Mouse (Mus musculus) stomach, embryonic 16.5 days (tissue): ENCODE measurements around the gene Trim72. TPM values are rescaled to one million over a fixed set of nuclear protein-coding genes. Genes with fewer than 3 reads are reported as not detected.

Experiments used
- ATAC-seq: fragments of 200-750 bp; cut with Nextera tagmentation; 2 replicates; pipeline ENCODE4 v1.8.0; 2017; ENCODE audit warnings: moderate number of reproducible peaks, moderate TSS enrichment; ENCODE audit not compliant: insufficient read depth, low FRiP score
- H3K27ac ChIP-seq: fragments of 300-500 bp; sonication (generic); 2 replicates; pipeline ENCODE4 v1.5.1; 2014; ENCODE audit warnings: low read length
- H3K27me3 ChIP-seq: fragments of 300-500 bp; sonication (generic); 2 replicates; pipeline ENCODE4 v1.6.1; 2014; ENCODE audit warnings: low read length, control low read depth, mixed read lengths; ENCODE audit not compliant: control insufficient read depth, insufficient read depth
- H3K36me3 ChIP-seq: fragments of 300-500 bp; sonication (generic); 2 replicates; pipeline ENCODE4 v1.6.1; 2014; ENCODE audit warnings: low read length; ENCODE audit not compliant: control insufficient read depth, insufficient read depth
- H3K4me1 ChIP-seq: fragments of 300-500 bp; sonication (generic); 2 replicates; pipeline ENCODE4 v1.6.1; 2014; ENCODE audit warnings: low read length, control low read depth, mixed read lengths; ENCODE audit not compliant: control insufficient read depth, insufficient read depth
- H3K4me2 ChIP-seq: fragments of 300-500 bp; sonication (generic); 2 replicates; pipeline ENCODE4 v1.6.1; 2014; ENCODE audit warnings: low read depth, low read length, mixed read lengths
- H3K4me3 ChIP-seq: fragments of 300-500 bp; sonication (generic); replicated peaks from 2 replicates; pipeline ENCODE4 v1.5.1; 2014; ENCODE audit warnings: mild to moderate bottlenecking, low read length
- H3K9ac ChIP-seq: fragments of 300-500 bp; sonication (generic); 2 replicates; pipeline ENCODE4 v1.6.1; 2014; ENCODE audit warnings: low read length
- H3K9me3 ChIP-seq: fragments of 300-500 bp; sonication (generic); replicated peaks from 2 replicates; pipeline ENCODE4 v1.6.1; 2016; ENCODE audit warnings: low read length, control low read depth; ENCODE audit not compliant: control insufficient read depth
- whole genome bisulfite sequencing: fragments of 180-500 bp; shearing (Covaris S2); extraction: QIAGEN DNeasy Blood & Tissue Kit; methylation state at CpG from one replicate; pipeline ENCODE4 v1.1.7; 2014; 5-methylcytosine and 5-hydroxymethylcytosine counted together
- polyA plus RNA-seq: library from polyadenylated mRNA; unstranded; fragments of >200 nt; fragmentation: Nextera tagmentation; extraction: Ambion mirVana; gene quantifications from 2 replicates; pipeline ENCODE4 v1.2.1, GENCODE M21; 2015

The Trim72 gene
- polyA plus RNA-seq, 1 experiment from 2014 or later: 1.9 TPM

- H3K27ac ChIP-seq: no peak overlapping the region
- no peaks in the 10 kb centered on the region for H3K9me3 ChIP-seq
- 71% methylated on average over 1 of the region's 1 CpGs for WGBS
- no peaks in the 10 kb centered on the region for H3K27me3 ChIP-seq
- H3K36me3 ChIP-seq: peaks cover 35% of the 10 kb centered on the region
- H3K4me2 ChIP-seq: no peak overlapping the region
- H3K9ac ChIP-seq: no peak overlapping the region
- no peak for ATAC-seq
- peaks cover 5% of the 10 kb centered on the region; the same call in 1 of the 2 replicates for H3K4me1 ChIP-seq
- no peak overlapping the region for H3K4me3 ChIP-seq
Measured at GRCm38 (mm10) chr7:127988904-127989303, 14.8 kb upstream of the Trim72 start.

DNA sequence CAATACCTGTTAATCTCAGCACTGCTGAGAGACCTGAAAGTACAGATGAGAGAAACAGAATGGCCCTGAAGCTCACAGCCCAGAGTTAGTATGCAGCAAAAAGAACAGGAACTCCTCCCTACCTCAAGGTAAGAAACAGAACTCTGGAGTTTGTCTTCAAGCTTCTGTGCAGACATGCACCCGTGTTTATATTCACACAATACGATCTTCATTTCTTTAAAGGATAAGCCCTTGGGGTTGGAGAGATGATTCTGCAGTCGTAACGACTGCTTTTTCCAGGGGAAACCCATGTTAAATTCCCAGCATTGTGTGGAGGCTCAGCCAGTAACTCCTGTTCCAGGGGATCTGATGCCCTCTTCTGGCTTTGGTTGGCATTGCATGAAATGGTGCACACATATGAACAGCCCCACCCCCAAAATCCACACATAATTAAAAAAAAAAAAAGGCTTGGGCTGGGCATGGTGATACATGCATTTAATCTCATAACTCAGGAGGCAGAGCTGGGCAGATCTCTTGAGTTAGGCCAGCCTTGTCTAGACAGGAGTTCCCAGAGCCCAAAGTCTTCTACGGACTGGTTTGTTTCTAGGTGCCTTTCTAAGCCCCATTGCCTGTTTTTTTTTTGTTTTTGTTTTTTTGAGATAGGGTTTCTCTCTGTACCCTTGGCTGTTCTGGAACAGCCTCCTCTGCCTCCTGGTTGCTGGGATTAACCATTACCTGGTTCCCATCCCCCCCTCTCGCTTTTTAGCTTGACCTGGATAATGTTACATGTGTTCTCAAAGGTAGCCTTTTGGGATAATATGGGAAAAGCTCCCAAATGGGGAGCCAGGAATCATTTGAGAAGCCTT, 11.9 kb upstream of the Trim72 start:
- Histone ChIP-seq H3K9ac (no peak overlapping the region), H3K27ac (peak overlapping the region; percentile 88)
- peak; percentile 37; the same call in 1 of the 2 replicates for ATAC-seq

DNA sequence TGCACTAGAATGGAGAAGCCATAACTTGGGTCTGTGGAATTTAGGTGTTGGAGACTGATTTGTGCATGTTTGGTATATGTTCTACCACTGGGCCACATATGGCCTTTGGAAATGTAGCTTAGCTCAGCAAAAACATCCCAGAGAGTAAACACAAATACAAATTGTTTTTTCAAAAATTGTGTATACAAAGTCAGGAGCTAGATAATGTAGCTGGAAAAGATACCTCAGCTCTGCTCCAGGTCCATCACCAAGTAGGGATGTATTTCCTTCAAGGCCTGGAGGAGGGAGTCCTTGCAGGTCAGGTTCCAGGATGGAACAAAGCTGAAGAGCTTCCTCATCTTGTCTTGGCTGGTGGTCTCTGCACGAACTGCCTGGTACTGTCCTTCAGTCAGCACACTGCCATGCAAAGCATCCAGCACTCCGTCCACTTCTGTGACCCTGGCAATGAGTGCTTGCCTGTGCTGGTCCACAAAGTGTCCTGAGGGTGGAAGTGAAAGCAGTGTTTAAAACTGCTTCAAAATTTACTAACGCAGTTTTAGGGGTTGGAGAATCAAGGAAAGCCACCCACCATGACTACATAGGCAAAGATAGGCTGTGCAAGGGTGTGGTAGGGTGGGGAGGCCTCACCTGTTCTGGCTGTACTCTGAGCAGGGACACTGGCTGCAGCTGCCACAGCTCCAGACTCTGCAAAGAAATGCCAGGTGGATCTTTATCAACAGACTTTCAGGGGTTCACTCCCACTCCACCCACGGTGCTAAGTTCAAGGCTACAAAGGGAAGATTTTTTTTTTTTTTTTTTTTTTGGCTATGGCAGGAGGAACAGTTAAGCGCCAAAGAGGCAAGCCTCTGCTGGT, 11.0 kb upstream of the Trim72 start:
- H3K4me1 ChIP-seq: peaks cover 9% of the 10 kb centered on the region; the same call in 1 of the 2 replicates
- H3K4me3 ChIP-seq: peak overlapping the region; percentile 49
- H3K27ac ChIP-seq: peak overlapping the region; percentile 88
- ATAC-seq: peak; percentile 60
- no peaks in the 10 kb centered on the region for H3K9me3 ChIP-seq
- no peaks in the 10 kb centered on the region for H3K27me3 ChIP-seq
- 35% methylated on average over 5 of the region's 5 CpGs for WGBS
- H3K36me3 ChIP-seq: peaks cover 10% of the 10 kb centered on the region; the same call in 1 of the 2 replicates
- H3K9ac ChIP-seq: peak overlapping the region; percentile 68
- H3K4me2 ChIP-seq: peak overlapping the region; percentile 51

More for the DNA sequence above, 11.9 kb upstream of the Trim72 start:
- peak overlapping the region; percentile 51 for H3K4me2 ChIP-seq
- peaks cover 9% of the 10 kb centered on the region; the same call in 1 of the 2 replicates for H3K4me1 ChIP-seq
- no peaks in the 10 kb centered on the region for H3K9me3 ChIP-seq
- H3K36me3 ChIP-seq: peaks cover 16% of the 10 kb centered on the region; the same call in 1 of the 2 replicates
- H3K27me3 ChIP-seq: no peaks in the 10 kb centered on the region
- peak overlapping the region; percentile 49 for H3K4me3 ChIP-seq
- 43% methylated on average over 6 of the region's 6 CpGs for WGBS

- Histone ChIP-seq H3K27me3 (no peaks in the 10 kb centered on the region), H3K9me3 (no peaks in the 10 kb centered on the region), H3K4me2 (peak within 1 kb of the TSS; percentile 51), H3K27ac (peak within 1 kb of the TSS; percentile 88), H3K4me1 (peaks cover 9% of the 10 kb centered on the region; the same call in 1 of the 2 replicates), H3K9ac (peak within 1 kb of the TSS; percentile 68), H3K4me3 (peak within 1 kb of the TSS; percentile 49), H3K36me3 (peaks cover 7% of the 10 kb centered on the region; the same call in 1 of the 2 replicates)
- peak; percentile 77 for ATAC-seq
- 10% methylated on average over 18 of the region's 18 CpGs for WGBS
Measured at GRCm38 (mm10) chr7:127993341-127993977, 10.3 kb upstream of the Trim72 start, which contains the start of gene Pycard. Gene Pycard, minus strand, starts transcription at chr7:127993867.

GRCm38 (mm10) chr7:127999436-127999835, 4.3 kb upstream of the Trim72 start:
- WGBS: 49% methylated on average over 1 of the region's 1 CpGs
- no peaks in the 10 kb centered on the region for H3K36me3 ChIP-seq
- no peak overlapping the region for H3K4me2 ChIP-seq
- peaks cover 11% of the 10 kb centered on the region for H3K4me1 ChIP-seq
- H3K27ac ChIP-seq: no peak overlapping the region; the same call in 1 of the 2 replicates
- H3K9ac ChIP-seq: no peak overlapping the region
- H3K27me3 ChIP-seq: no peaks in the 10 kb centered on the region
- H3K9me3 ChIP-seq: no peaks in the 10 kb centered on the region
- ATAC-seq: no peak
- H3K4me3 ChIP-seq: no peak overlapping the region

DNA sequence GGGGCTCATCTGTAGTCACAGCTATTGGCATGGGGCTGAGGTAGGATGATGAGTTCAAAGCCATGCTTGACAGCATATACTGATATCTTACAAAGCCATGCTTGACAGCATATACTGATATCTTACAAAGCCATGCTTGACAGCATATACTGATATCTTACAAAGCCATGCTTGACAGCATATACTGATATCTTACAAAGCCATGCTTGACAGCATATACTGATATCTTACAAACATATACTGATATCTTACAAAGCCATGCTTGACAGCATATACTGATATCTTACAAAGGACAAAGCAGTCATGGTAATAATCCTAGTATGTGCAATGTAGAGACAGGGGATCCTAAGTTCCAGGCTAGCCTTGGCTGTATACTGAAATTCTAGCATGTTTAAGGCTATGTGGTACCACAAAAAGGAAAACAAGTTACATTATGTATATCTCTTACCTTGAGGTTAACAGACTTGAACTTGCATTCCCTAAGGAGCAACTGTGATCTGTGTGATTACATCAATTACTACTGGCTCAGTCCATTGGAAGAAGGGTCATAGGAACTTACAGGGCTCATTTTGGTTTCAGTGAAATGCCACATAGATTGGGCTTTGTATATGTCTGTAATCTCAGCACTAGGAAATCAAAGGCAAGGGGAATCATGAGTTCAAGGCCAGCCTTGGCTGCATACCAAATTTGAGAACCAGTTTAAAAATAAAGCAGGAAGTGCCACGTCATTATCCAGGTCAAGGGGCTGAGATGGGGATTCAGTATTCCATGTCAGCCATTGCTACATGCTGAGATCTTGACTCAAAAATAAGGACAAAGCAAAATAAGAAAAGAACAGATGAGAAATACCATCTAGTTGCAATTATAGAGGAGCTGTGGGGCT, 3.4 kb upstream of the Trim72 start:
- Histone ChIP-seq H3K4me3 (no peak overlapping the region), H3K4me2 (no peak overlapping the region), H3K9me3 (no peaks in the 10 kb centered on the region), H3K9ac (no peak overlapping the region), H3K27me3 (no peaks in the 10 kb centered on the region), H3K4me1 (peaks cover 18% of the 10 kb centered on the region), H3K27ac (no peak overlapping the region), H3K36me3 (no peaks in the 10 kb centered on the region)
- WGBS: 34% methylated on average over 1 of the region's 1 CpGs
- no peak for ATAC-seq

DNA sequence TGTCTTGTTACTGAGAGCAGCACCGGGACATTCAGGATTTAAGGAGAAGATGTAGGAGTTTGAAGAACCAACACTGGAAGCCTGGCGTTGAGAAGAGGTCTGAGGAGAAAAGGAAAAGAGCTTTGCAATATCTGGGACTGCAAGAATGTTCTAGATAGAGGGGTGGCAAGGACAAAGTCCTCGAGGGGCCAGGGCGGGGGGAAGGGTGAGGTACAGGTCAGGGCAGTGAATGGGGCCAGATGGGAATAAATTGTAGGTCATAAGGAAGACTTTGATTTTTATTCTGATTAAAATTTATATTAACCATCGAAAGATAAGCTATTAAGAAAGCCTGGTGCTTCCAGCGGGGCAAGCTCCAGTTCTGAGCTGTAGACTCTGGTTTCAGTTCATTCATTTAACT, 651 bp upstream of the Trim72 start:
- 80% methylated on average over 6 of the region's 6 CpGs for WGBS
- Histone ChIP-seq H3K27me3 (no peaks in the 10 kb centered on the region), H3K4me3 (no peak overlapping the region), H3K27ac (no peak overlapping the region), H3K36me3 (no peaks in the 10 kb centered on the region), H3K4me2 (no peak overlapping the region), H3K4me1 (peaks cover 21% of the 10 kb centered on the region), H3K9ac (no peak overlapping the region), H3K9me3 (no peaks in the 10 kb centered on the region)
- no peak for ATAC-seq

- WGBS: 44% methylated on average over 5 of the region's 5 CpGs
- H3K4me3 ChIP-seq: peak overlapping the region; percentile 33
- ATAC-seq: no peak
Measured at GRCm38 (mm10) chr7:128004150-128004486, 369 bp downstream of the Trim72 start.

More at GRCm38 (mm10) chr7:128004150-128004486, 369 bp downstream of the Trim72 start:
- Histone ChIP-seq H3K9ac (peak overlapping the region; percentile 57), H3K4me1 (peaks cover 21% of the 10 kb centered on the region), H3K4me2 (peak overlapping the region; percentile 50), H3K27me3 (no peaks in the 10 kb centered on the region), H3K36me3 (no peaks in the 10 kb centered on the region), H3K27ac (peak overlapping the region; percentile 92), H3K9me3 (no peaks in the 10 kb centered on the region)
